Mouse (Mus musculus) heart, embryonic 14.5 days (tissue): ENCODE measurements around the gene Ttc4. TPM values are rescaled to one million over a fixed set of nuclear protein-coding genes. Genes with fewer than 3 reads are reported as not detected.

Experiments
- ATAC-seq: fragments of 200-750 bp; cut with Nextera tagmentation; 2 replicates; pipeline ENCODE4 v1.8.0; 2017; ENCODE audit warnings: low read depth, moderate TSS enrichment; ENCODE audit not compliant: insufficient number of reproducible peaks, insufficient read depth, low FRiP score
- H3K27ac ChIP-seq, 2 experiments: fragments of 200-500 bp in 1 of 2; fragments of 300-500 bp in 1 of 2; sonication (generic) in 1 of 2; replicated peaks in 1 of 2; 2 replicates each; pipeline ENCODE4 v1.5.1; 2012 to 2014; ENCODE audit warnings: low read depth in 2 of 2, low read length in 2 of 2, control low read depth in 1 of 2, mild to moderate bottlenecking in 1 of 2, mixed read lengths in 1 of 2; ENCODE audit not compliant: control insufficient read depth in 1 of 2, insufficient read depth in 1 of 2
- H3K27me3 ChIP-seq: fragments of 300-500 bp; sonication (generic); 2 replicates; pipeline ENCODE4 v1.6.1; 2014; ENCODE audit warnings: mild to moderate bottlenecking, low read length, control low read depth; ENCODE audit not compliant: control insufficient read depth, insufficient read depth
- H3K36me3 ChIP-seq: fragments of 300-500 bp; sonication (generic); 2 replicates; pipeline ENCODE4 v1.6.1; 2014; ENCODE audit warnings: mild to moderate bottlenecking, control low read depth, low read length, mixed read lengths; ENCODE audit not compliant: control insufficient read depth, insufficient read depth
- H3K4me1 ChIP-seq, 2 experiments: fragments of 200-500 bp in 1 of 2; fragments of 300-500 bp in 1 of 2; sonication (generic) in 1 of 2; 2 replicates each; pipeline ENCODE4 v1.6.1; 2012 to 2014; ENCODE audit warnings: low read length in 2 of 2, control low read depth in 1 of 2, mixed read lengths in 1 of 2; ENCODE audit not compliant: control insufficient read depth in 2 of 2, insufficient read depth in 2 of 2
- H3K4me2 ChIP-seq: fragments of 300-500 bp; sonication (generic); 2 replicates; pipeline ENCODE4 v1.6.1; 2014; ENCODE audit warnings: mild to moderate bottlenecking, low read length
- H3K4me3 ChIP-seq, 2 experiments: fragments of 200-500 bp in 1 of 2; fragments of 300-500 bp in 1 of 2; sonication (generic) in 1 of 2; 2 replicates each; pipeline ENCODE4 v1.5.1; 2012 to 2014; ENCODE audit warnings: low read length in 2 of 2, mild to moderate bottlenecking in 2 of 2, control low read depth in 1 of 2, low read depth in 1 of 2, moderate library complexity in 1 of 2; ENCODE audit not compliant: control insufficient read depth in 1 of 2, insufficient read depth in 1 of 2
- H3K9ac ChIP-seq: fragments of 300-500 bp; sonication (generic); 2 replicates; pipeline ENCODE4 v1.6.1; 2014; ENCODE audit warnings: mild to moderate bottlenecking, low read length
- H3K9me3 ChIP-seq: fragments of 300-500 bp; sonication (generic); 2 replicates; pipeline ENCODE4 v1.6.1; 2016; ENCODE audit warnings: low read length, control low read depth; ENCODE audit not compliant: control insufficient read depth
- WGBS: fragments of 180-500 bp; shearing (Covaris S2); extraction: QIAGEN DNeasy Blood & Tissue Kit; methylation state at CpG from one replicate; pipeline ENCODE4 v1.1.7; 2014; 5-methylcytosine and 5-hydroxymethylcytosine counted together
- polyA plus RNA-seq: library from polyadenylated mRNA; unstranded; fragments of >200 nt; fragmentation: Nextera tagmentation; extraction: Ambion mirVana; gene quantifications from 2 replicates; pipeline ENCODE4 v1.2.1, GENCODE M21; 2014

Ttc4 gene
- polyA plus RNA-seq, 1 experiment from 2014 or later: 52.0 TPM

DNA sequence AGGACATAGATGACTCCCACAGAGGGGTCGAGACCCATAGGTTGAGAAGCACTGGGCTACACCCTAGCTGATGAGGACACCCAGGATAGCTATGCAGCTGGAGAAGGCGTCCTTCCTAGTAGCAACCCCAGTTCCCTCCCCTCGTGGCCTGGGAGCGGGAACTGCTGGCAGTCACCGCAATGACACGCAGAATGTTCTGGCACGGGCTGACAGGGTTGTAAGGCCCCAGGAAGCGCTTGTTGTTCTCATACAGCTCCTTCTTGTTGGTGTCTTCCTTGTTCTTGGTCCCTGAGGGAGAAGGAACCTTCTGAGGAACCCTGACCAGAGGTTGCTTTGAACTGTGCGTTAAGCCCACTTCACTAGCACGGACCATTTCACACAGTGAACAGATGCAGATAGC is 25.2 kb upstream of the Ttc4 start:
- Histone ChIP-seq H3K27ac (no peak overlapping the region), H3K27me3 (peaks cover 11% of the 10 kb centered on the region), H3K4me1 (peaks cover 6% of the 10 kb centered on the region in 2 experiments; a peak in 2 of 4 replicates), H3K9ac (no peak overlapping the region), H3K4me2 (no peak overlapping the region), H3K36me3 (no peaks in the 10 kb centered on the region), H3K9me3 (no peaks in the 10 kb centered on the region), H3K4me3 (no peak overlapping the region)
- WGBS: 76% methylated on average over 10 of the region's 10 CpGs
- no peak for ATAC-seq

DNA sequence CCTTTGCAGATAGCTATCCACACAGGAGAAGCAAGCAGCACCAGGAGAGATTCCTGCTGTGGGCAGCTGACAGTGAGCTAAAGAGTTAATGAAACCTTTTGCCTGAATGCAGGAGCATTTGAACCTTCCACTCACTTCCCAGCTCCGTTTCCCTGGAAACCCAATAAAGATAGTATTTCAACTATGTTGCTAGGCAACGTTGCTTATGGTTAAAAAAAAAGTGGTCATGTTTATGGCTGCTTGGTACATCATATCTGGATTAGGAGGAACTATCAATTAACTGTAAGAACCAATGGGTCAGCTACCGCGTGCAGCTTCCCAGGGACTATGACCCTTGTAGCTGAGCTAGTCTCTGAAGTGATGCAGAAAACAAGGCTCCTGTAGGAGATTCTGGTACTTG is 22.1 kb upstream of the Ttc4 start:
- peaks cover 3 to 6% of the 10 kb centered on the region in 2 experiments; a peak in 2 of 4 replicates for H3K4me1 ChIP-seq
- no peaks in the 10 kb centered on the region for H3K9me3 ChIP-seq
- no peak overlapping the region for H3K9ac ChIP-seq
- H3K4me2 ChIP-seq: no peak overlapping the region
- ATAC-seq: no peak
- H3K4me3 ChIP-seq: no peak overlapping the region
- H3K27ac ChIP-seq: no peak overlapping the region
- H3K27me3 ChIP-seq: peaks cover 11% of the 10 kb centered on the region
- no peaks in the 10 kb centered on the region for H3K36me3 ChIP-seq
- WGBS: 49% methylated on average over 4 of the region's 4 CpGs

DNA sequence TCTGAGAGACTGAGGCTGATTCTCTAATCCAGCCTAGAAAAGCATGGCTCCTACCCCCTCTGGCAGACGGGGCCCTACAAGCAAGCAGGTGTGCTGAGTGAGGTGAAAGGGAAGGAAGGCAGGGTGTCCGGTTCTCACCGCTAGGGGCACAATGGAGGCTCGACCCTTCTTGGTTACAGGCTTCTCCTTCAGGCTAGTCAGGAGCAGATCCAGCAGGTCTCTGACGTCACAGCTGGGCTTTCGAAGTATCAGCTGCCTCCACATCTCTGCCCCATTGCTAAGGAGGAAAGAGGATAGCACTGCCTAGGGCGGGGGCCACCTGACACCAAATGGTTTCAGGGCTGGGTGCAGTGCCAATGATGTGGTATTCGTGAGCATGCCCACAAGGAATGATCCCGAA is 21.2 kb upstream of the Ttc4 start:
- H3K9me3 ChIP-seq: no peaks in the 10 kb centered on the region
- WGBS: 19% methylated on average over 9 of the region's 9 CpGs
- no peak overlapping the region for H3K4me3 ChIP-seq
- no peaks in the 10 kb centered on the region for H3K36me3 ChIP-seq
- H3K27me3 ChIP-seq: peaks cover 11% of the 10 kb centered on the region
- H3K4me2 ChIP-seq: no peak overlapping the region
- no peak overlapping the region for H3K9ac ChIP-seq
- no peak for ATAC-seq
- peaks cover 3 to 6% of the 10 kb centered on the region in 2 experiments; a peak in 2 of 4 replicates for H3K4me1 ChIP-seq
- H3K27ac ChIP-seq: no peak overlapping the region

DNA sequence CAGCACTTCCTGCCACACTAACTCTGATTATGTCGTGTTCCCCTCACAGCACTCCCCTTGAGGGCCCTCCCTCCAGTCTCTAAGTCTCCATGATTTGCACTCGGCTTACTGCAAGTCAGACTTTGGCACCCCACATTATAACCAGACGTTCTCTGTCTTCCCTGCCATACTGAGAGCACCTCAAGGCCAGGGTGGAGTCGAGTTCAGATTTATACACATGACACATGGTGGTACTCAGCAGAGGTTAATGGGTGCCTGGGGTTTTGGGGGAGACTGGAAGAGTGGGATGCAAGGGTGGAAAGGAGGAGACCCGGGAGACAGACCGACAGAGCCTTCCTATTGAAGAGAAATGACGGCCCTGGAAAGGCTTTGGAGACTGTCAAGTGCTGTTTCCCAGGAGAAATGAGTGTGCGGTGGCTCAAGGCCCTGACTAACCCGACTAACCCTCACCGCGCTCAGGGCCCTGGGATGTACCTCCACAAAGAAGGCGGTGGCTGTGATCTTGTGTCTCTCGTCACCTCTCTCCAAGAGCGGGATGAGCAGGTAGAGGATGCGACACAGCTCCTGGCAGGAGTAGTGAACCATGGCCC is 15.2 kb upstream of the Ttc4 start:
- no peak for ATAC-seq
- WGBS: 78% methylated on average over 15 of the region's 15 CpGs
- H3K9ac ChIP-seq: no peak overlapping the region

DNA sequence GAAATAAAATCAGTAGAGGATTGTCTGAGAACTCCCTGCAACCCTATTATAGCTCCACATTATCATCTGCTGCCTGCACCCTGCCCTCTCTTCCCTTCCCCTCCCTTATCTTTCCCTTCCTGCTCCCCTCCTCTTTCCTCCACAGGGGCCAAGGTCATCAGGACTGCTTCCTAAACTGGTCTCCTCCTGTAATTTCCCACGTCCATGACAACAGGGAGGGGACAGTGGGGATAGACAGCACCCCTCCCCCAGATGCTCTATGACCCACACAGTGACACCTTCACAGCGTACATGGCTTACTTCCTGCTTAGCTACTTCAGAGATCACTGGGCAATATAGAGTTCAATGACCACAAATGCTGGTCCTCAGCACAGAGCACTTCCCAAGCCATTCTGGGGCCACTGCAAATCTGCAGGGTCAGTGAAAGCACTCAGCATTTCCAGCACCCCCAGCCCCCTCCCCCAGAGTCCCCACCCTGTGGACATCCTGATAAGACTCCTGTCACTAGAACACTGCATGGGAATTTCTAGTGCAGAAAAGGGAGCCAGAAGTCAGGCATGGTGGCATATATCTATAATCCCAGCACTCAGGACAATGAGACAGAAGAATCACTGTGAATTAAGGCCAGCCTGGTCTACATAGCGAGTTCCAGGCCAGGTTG is 10.0 kb upstream of the Ttc4 start:
- H3K4me1 ChIP-seq: no peaks in the 10 kb centered on the region; a peak in 1 of 4 replicates
- no peaks in the 10 kb centered on the region for H3K27me3 ChIP-seq
- peak overlapping the region; percentile 36 to 53; a peak in 2 of 4 replicates for H3K27ac ChIP-seq
- H3K9ac ChIP-seq: no peak overlapping the region
- no peaks in the 10 kb centered on the region for H3K9me3 ChIP-seq
- 33% methylated on average over 3 of the region's 3 CpGs for WGBS
- no peak overlapping the region for H3K4me3 ChIP-seq
- no peaks in the 10 kb centered on the region for H3K36me3 ChIP-seq
- no peak overlapping the region for H3K4me2 ChIP-seq
- ATAC-seq: peak; percentile 81

More for the DNA sequence above, 15.2 kb upstream of the Ttc4 start:
- Histone ChIP-seq H3K27me3 (no peaks in the 10 kb centered on the region), H3K9me3 (no peaks in the 10 kb centered on the region), H3K4me1 (no peaks in the 10 kb centered on the region; a peak in 1 of 4 replicates), H3K4me3 (no peak overlapping the region), H3K36me3 (no peaks in the 10 kb centered on the region), H3K4me2 (no peak overlapping the region), H3K27ac (no peak overlapping the region)

DNA sequence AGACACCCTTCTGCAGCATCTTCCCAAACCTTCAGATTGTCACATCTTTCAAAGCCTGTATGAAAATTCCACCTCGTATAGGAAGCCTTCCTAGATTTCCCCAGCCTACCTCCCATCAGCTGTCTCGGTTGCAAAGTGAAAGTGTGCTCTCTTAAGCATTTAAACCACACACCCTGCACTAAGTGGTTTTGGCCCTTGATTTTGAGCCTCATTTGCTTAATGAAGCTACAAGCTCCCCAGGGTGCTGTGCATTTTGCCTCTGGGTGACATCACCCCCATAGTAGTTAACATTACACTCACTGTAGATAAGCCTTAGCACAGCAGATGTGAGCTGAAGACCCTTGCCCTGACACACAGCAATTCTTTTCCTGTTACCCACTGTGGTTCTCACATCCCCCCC is 2.2 kb upstream of the Ttc4 start:
- H3K9me3 ChIP-seq: no peaks in the 10 kb centered on the region
- H3K27ac ChIP-seq: no peak overlapping the region
- H3K36me3 ChIP-seq: peaks cover 16% of the 10 kb centered on the region
- H3K4me2 ChIP-seq: no peak overlapping the region
- H3K4me3 ChIP-seq: no peak overlapping the region
- 38% methylated on average over 2 of the region's 2 CpGs for WGBS
- no peak for ATAC-seq
- peaks cover 2 to 6% of the 10 kb centered on the region in 2 experiments; a peak in 3 of 4 replicates for H3K4me1 ChIP-seq
- H3K27me3 ChIP-seq: no peaks in the 10 kb centered on the region
- no peak overlapping the region for H3K9ac ChIP-seq

DNA sequence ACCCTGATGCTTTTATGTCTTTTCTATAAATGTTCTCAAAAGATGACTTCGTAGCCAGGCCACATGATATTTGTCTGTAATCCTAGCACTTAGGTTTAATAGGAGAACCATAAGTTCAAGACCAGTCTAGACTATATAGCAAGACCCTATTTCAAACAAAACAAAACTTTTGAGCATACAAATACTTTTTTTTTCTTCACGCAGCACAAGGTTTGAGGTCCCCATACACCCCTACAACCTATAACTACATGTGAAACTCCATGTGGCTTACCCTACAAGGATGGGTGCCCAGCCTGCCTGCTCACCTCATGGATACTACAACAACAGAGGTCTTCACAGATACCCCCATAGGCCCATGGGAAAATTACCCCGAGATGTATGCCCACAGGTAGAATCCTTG is 408 bp upstream of the Ttc4 start:
- Histone ChIP-seq H3K36me3 (peaks cover 34% of the 10 kb centered on the region), H3K27me3 (no peaks in the 10 kb centered on the region), H3K27ac (no peak overlapping the region), H3K4me3 (peak overlapping the region; percentile 96; a peak in 3 of 4 replicates), H3K4me2 (peak overlapping the region; percentile 92), H3K4me1 (peaks cover 2 to 6% of the 10 kb centered on the region in 2 experiments; a peak in 3 of 4 replicates), H3K9ac (no peak overlapping the region; the same call in 1 of the 2 replicates), H3K9me3 (no peaks in the 10 kb centered on the region)
- WGBS: 45% methylated on average over 3 of the region's 3 CpGs
- ATAC-seq: no peak
